Comparison of ENCODE assay signal across 8 mouse cellular contexts in genomic region chr13:44229136-44229611, GRCm38 (mm10).
DNase-seq lines count a peak whose midpoint lies in the region; ATAC-seq and TF ChIP-seq lines count a peak whose summit lies in the region.

No protein-coding gene starts in this region.

- no peak overlapping the region for H3K4me3 ChIP-seq in left cerebral cortex, adult 2 months
- no peak overlapping the region for H3K4me3 ChIP-seq in limb, embryonic 12.5 days (replicated peaks)

- DNase-seq in adrenal gland, adult 2 months = peak; percentile 9
- DNase-seq in adrenal gland, adult (ENCODE audit: inconsistent age in 2 of 2, low spot score in 1 of 2) = no peak
- DNase-seq in left cerebral cortex, adult 2 months (ENCODE audit: extremely low spot score in 1 of 2, low spot score in 2 of 2) = no peak
- DNase-seq in left cerebral cortex, postnatal 14 days (ENCODE audit: low spot score in 2 of 2) = no peak
- DNase-seq in retina, postnatal 1 day = peak; percentile 79
- DNase-seq in right cerebral cortex, postnatal 36 days (ENCODE audit: low spot score in 2 of 2) = no peak
- no peak for DNase-seq in right cerebral cortex, postnatal 10 days (ENCODE audit: low spot score in 2 of 2)

- peaks cover 63% of the 10 kb centered on the region for H3K4me1 ChIP-seq in limb, embryonic 12.5 days (replicated peaks)

- no peak for TF ChIP-seq CTCF in left cerebral cortex, adult 2 months (IDR thresholded peaks at IDR 0.05)

- H3K9ac ChIP-seq in limb, embryonic 12.5 days (replicated peaks) = no peak overlapping the region

- intact Hi-C loops in left cerebral cortex, adult 2 months (cut with DNase I) = no loop called here
- intact Hi-C loops in left cerebral cortex, postnatal 14 days (cut with DNase I) = no loop called here

- WGBS in limb, embryonic 12.5 days = 0% methylated on average over 7 of the region's 7 CpGs

- no peak for ATAC-seq in limb, embryonic 12.5 days (ENCODE audit: insufficient number of reproducible peaks, insufficient read depth, low FRiP score, low TSS enrichment, low read depth)

- 0 out of 2 replicates have a peak, but pooled peaks cover 11% of the 10 kb centered on the region for H3K9me3 ChIP-seq in limb, embryonic 12.5 days

- H3K36me3 ChIP-seq in limb, embryonic 12.5 days = no peaks in the 10 kb centered on the region

- peak overlapping the region; percentile 54 for H3K27ac ChIP-seq in left cerebral cortex, adult 2 months
- H3K27ac ChIP-seq in limb, embryonic 12.5 days = peak overlapping the region; percentile 36; the same call in 1 of the 2 replicates

- H3K4me2 ChIP-seq in limb, embryonic 12.5 days = peak overlapping the region; percentile 37

- no peaks in the 10 kb centered on the region; the same call in 1 of the 2 replicates for H3K27me3 ChIP-seq in limb, embryonic 12.5 days

Comparison
In these comparisons a context has a peak if more than half of its experiments do, and no peak if none do; other contexts are left out.
1. DNase-seq: peak in adrenal gland, adult 2 months (single experiment) and retina, postnatal 1 day (single experiment); none in adrenal gland, adult (0 of 2), left cerebral cortex, adult 2 months (0 of 2), left cerebral cortex, postnatal 14 days (0 of 2), right cerebral cortex, postnatal 36 days (0 of 2) and right cerebral cortex, postnatal 10 days (0 of 2).